Mouse (Mus musculus): Measurements from ENCODE around the gene Pum1.
A peak's percentile ranks its signal among the peaks of the same experiment; 100 is the strongest.
"Not testable (repeated sequence)": the region's sequence is repeated elsewhere in the genome, so short reads cannot be mapped to it uniquely, and the experiment has no call there.

Gene Pum1

GRCm38 (mm10) chr4:130662979-130663725 lies at the start of gene Pum1:
Gene Pum1, plus strand, starts transcription at chr4:130663321.
- DNase-seq (ENCODE audit: low read depth, low spot score), result peak; percentile 92

GRCm38 (mm10) chr4:130629391-130629790 lies 33.7 kb upstream of the Pum1 start:
- peak; percentile 57 for DNase-seq (ENCODE audit: low read depth, low spot score)

- DNase-seq (ENCODE audit: low read depth, low spot score), result no peak
These were observed 32.8 kb upstream of the Pum1 start for GRCm38 (mm10) chr4:130630232-130630847.

- DNase-seq (ENCODE audit: low read depth, low spot score), result not testable (repeated sequence)
These were observed 28.0 kb upstream of the Pum1 start for GRCm38 (mm10) chr4:130635076-130635475.

- no peak for DNase-seq (ENCODE audit: low read depth, low spot score)
These were observed 26.4 kb upstream of the Pum1 start for GRCm38 (mm10) chr4:130636761-130637160.

- DNase-seq (ENCODE audit: low read depth, low spot score), result no peak
These were observed 25.4 kb upstream of the Pum1 start for GRCm38 (mm10) chr4:130637488-130638422.

- no peak for DNase-seq (ENCODE audit: low read depth, low spot score)
These were observed 22.9 kb upstream of the Pum1 start for GRCm38 (mm10) chr4:130640031-130640717.

- no peak for DNase-seq (ENCODE audit: low read depth, low spot score)
These were observed 20.7 kb upstream of the Pum1 start for GRCm38 (mm10) chr4:130642468-130642867.

- DNase-seq (ENCODE audit: low read depth, low spot score), result no peak
These were observed 17.7 kb upstream of the Pum1 start for GRCm38 (mm10) chr4:130645426-130645825.

- DNase-seq (ENCODE audit: low read depth, low spot score), result no peak
These were observed 11.8 kb upstream of the Pum1 start for GRCm38 (mm10) chr4:130651286-130651685.

- DNase-seq (ENCODE audit: low read depth, low spot score), result no peak
These were observed 10.6 kb upstream of the Pum1 start for GRCm38 (mm10) chr4:130652546-130652945.

- DNase-seq (ENCODE audit: low read depth, low spot score), result no peak
These were observed 5.1 kb upstream of the Pum1 start for GRCm38 (mm10) chr4:130657820-130658565.

- no peak for DNase-seq (ENCODE audit: low read depth, low spot score)
These were observed 3.7 kb upstream of the Pum1 start for GRCm38 (mm10) chr4:130659470-130659869.

- DNase-seq (ENCODE audit: low read depth, low spot score), result no peak
These were observed 3.0 kb upstream of the Pum1 start for GRCm38 (mm10) chr4:130660106-130660505.

GRCm38 (mm10) chr4:130661151-130661550 lies 2.0 kb upstream of the Pum1 start:
- DNase-seq (ENCODE audit: low read depth, low spot score), result no peak

- DNase-seq (ENCODE audit: low read depth, low spot score), result not testable (repeated sequence)
These were observed 816 bp upstream of the Pum1 start for GRCm38 (mm10) chr4:130662305-130662704.

GRCm38 (mm10) chr4:130663810-130664401 lies 785 bp downstream of the Pum1 start:
- no peak for DNase-seq (ENCODE audit: low read depth, low spot score)

- no peak for DNase-seq (ENCODE audit: low read depth, low spot score)
These were observed 1.4 kb downstream of the Pum1 start for GRCm38 (mm10) chr4:130664414-130665029.

- no peak for DNase-seq (ENCODE audit: low read depth, low spot score)
These were observed 2.1 kb downstream of the Pum1 start for GRCm38 (mm10) chr4:130665176-130665575.

- no peak for DNase-seq (ENCODE audit: low read depth, low spot score)
These were observed 4.6 kb downstream of the Pum1 start for GRCm38 (mm10) chr4:130667686-130668085.
